Mouse (Mus musculus) testis, adult 2 months (tissue): ENCODE measurements at regions not wholly inside any gene's neighbourhood (a gene's known extent, or its start where the extent isn't known, plus 50 kb on each side); places are given as distances from the start of the nearest gene placed in this dataset.

Source experiments
- CTCF ChIP-seq: fragments of 200-500 bp; IDR thresholded peaks from 2 replicates; pipeline ENCODE4 v1.5.1; 2012; ENCODE audit warnings: low read depth, mild to moderate bottlenecking, inconsistent platforms, low read length, moderate library complexity; ENCODE audit not compliant: control insufficient read depth, insufficient read depth, insufficient replicate concordance
- POLR2A ChIP-seq: fragments of 200-500 bp; IDR thresholded peaks from 2 replicates; pipeline ENCODE4 v1.6.1; 2012; ENCODE audit warnings: low read depth, mild to moderate bottlenecking, inconsistent platforms, low read length, moderate library complexity; ENCODE audit not compliant: control insufficient read depth

DNA sequence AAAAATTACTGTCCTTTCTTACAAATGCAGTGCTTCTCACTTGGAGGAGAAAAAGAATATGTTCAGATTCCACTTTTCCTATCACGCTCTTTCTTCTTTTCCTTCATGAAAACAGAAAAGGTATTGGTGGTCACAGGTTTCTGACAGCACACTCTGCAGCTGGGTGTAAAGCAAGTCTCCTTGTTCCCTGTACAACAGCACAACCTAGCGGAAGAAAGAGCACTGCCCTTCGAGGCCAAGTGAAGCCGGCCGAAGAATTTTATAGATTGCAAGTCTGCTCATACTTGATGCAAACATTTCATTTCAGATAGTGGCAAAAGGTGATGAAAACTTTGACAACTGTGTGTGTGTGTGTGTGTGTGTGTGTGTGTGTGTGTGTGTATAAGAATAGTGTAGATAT lies 407.6 kb upstream of the 1700008P02Rik start:
- TF ChIP-seq CTCF (peak; percentile 24; the same call in 1 of the 2 replicates), POLR2A (no peak)
